Mouse (Mus musculus): ENCODE measurements around the gene Abca8b.

DNA sequence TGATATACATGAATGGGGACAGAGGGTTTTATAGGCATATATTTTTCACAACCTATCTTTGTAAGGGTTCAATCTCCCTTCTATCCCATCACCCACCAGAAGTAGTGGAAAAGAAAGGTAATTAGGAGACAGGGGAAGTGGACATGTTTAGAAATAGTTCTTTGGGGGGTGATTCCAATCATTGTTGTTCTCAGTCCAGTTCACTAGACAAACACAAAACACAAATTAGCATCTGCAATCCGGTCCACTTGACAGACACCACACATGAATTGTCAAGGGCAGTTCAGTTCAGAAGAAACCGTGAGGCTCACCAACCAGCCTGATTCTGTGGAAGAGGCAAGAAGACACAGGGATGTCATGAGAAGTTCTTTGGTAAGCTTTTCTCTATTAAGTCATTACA, 67.2 kb downstream of the Abca8b start:
- TF ChIP-seq GATA1 (IDR thresholded peaks at IDR 0.05; ENCODE audit: borderline replicate concordance, low read length) (no peak), CTCF (IDR thresholded peaks at IDR 0.05; ENCODE audit: low read depth, low read length) (no peak), GATA2 (IDR thresholded peaks at IDR 0.05; ENCODE audit: borderline replicate concordance, low read depth, low read length) (no peak), TAL1 (conservative IDR thresholded peaks at IDR 0.05; ENCODE audit: low read depth, low read length) (no peak)

Data from G1E (cell line).